Mouse (Mus musculus) bone marrow, adult 2 months (tissue): ENCODE measurements around the gene Kri1.

Experiments used
- CTCF ChIP-seq: fragments of 200-500 bp; IDR thresholded peaks from 2 replicates; pipeline ENCODE4 v1.5.1; 2011; ENCODE audit warnings: low read length, control low read depth; ENCODE audit not compliant: control insufficient read depth, insufficient read depth
- POLR2A ChIP-seq: fragments of 200-500 bp; IDR thresholded peaks from 2 replicates; pipeline ENCODE4 v1.6.1; 2011; ENCODE audit warnings: low read depth, mild to moderate bottlenecking, control low read depth, low read length, borderline replicate concordance; ENCODE audit not compliant: control insufficient read depth

GRCm38 (mm10) chr9:21231551-21231950 lies 56.2 kb downstream of the Kri1 start:
- TF ChIP-seq CTCF (no peak), POLR2A (no peak)
